Mouse (Mus musculus) heart, adult 18-20 months (tissue): ENCODE data around the gene Crebl2. TPM values are rescaled to one million over a fixed set of nuclear protein-coding genes. Genes with fewer than 3 reads are reported as not detected.

Experiments
- DNase-seq, 2 experiments: peaks; one replicate each; pipeline ENCODE4 v3.0.0; 2021 to 2022; ENCODE audit warnings: mixed read lengths in 1 of 2
- total RNA-seq, 2 experiments: library from RNA; stranded (reverse); gene quantifications; 2 replicates each; pipeline ENCODE4 v1.2.3; 2021

Crebl2 gene
- total RNA-seq, 2 experiments from 2014 or later, result 13.3 to 15.7 TPM

DNA sequence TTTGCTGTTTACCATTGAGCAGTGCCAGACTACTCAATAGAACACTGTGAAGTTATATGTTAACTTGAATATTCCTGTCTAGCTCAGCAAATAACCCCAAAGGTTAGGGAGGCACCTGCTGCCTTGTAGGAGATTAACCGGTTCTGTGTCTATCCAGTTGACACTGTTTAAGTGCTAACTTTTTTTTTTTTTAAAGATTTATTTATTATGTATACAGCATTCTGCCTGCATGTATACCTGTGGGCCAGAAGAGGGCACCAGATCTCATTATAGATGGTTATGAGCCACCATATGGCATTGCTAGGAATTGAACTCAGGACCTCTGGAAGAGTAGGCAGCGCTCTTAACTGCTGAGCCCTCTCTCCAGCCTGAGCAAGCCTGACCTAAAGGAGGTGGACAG is 43.1 kb downstream of the Crebl2 start:
- DNase-seq, result no peak

DNA sequence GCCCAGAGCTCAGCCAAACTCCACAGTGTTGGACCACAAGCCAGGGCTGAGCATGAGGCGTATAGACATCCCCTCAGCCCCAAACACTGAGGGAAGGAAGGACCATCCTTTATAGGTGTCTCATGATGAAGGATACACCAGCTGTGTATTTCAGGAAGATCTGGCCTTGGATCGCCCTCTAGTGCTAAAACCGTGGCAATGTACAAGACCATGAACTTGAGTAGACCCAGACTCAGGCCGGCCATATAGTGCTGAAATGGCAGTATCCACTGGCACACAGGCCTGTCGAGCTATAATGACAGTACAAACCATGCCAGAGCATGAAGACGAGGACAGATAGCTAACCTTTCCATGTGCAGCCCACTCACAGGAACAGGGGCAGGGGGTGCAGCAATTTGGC is 46.8 kb downstream of the Crebl2 start:
- peak in 1 of 2 experiments; percentile 23 for DNase-seq

DNA sequence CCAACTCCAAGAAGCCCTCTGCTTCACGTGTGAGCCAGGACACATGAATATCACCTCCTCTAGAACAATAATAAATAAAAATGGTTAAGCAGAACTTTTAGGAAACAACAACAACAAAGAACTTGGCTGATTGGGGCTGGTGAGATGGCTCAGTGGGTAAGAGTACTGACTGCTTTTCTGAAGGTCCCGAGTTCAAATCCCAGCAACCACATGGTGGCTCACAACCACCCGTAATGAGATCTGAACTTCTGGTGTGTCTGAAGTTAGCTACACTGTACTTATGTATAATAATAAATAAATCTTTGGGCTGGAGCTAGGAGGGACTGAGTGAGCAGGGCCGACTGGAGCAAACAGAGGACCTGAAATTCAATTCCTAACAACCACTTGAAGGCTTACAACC is 47.3 kb downstream of the Crebl2 start:
- DNase-seq, result no peak

DNA sequence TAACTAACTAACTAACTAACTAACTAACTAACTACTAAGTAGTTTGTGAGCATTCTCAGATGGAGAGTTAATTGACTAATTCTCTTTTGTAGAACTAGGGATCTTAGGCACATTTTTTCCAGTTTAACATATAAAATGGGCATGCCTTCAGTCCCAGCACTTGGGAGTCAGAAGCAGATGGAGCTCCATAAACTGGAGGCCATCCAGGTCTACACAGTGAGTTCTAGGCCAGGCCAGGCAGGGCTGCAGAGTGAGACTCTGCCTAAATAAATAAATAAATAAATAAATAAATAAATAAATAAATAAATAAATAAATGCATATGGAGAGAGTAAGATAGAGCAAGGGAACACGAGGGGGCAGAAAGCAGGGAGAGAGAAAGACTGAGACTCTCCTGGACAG is 47.9 kb downstream of the Crebl2 start:
- no peak for DNase-seq

DNA sequence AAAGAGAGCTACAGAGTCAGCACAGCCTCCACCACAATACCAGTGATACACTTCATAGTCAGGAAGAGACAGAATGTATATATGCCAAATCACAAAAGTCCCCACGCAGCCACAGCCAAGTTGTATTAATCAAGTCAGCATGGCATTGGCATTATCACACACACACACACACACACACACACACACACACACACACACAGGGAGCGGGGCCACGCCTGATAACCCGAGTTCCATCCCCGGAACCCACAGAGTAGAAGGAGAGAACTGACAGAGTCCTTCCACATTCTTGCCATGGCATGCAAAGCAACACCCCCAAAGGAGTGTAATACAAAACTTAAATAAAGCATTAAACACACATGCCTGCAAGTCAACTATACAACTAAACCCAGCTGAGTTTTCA is 49.6 kb downstream of the Crebl2 start:
- DNase-seq, result no peak

DNA sequence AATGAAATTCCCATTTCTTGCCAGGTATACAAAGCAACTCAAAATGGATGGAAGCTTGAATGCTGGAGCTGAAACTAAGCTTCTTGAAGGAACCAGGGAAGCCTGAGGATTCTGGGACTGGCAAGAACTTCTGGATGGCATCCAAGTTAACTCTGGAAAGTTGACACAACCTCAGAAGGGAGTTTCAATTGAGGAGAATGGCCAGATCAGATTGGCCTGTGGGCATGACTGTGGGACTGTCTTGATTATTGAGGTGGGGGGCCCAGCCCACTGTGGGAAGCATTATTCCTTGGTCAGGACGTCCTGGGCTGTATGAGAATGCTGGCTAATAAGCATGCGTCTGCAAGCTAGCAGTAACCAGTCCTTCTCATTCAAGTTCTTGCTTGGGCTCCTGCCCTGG is 50.1 kb downstream of the Crebl2 start:
- no peak for DNase-seq

DNA sequence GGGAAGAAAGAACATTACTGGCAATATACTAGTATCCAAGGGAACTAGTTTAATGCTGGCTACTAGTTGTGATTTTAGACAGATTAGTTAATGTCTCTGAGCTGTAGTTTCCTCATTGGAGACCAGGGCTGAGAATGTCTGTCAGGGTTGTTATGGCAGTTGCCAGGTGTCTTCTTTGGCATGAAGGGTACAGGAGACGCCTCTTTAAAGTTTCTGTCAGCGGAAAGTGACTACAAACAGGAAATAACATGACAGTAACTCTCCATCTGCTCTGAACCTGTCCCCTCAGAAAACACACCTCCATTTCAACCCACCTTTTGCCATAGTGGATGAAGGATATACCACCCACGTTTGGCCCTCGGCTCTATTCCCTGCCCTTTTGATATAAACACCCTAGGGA is 53.7 kb downstream of the Crebl2 start:
- no peak for DNase-seq

DNA sequence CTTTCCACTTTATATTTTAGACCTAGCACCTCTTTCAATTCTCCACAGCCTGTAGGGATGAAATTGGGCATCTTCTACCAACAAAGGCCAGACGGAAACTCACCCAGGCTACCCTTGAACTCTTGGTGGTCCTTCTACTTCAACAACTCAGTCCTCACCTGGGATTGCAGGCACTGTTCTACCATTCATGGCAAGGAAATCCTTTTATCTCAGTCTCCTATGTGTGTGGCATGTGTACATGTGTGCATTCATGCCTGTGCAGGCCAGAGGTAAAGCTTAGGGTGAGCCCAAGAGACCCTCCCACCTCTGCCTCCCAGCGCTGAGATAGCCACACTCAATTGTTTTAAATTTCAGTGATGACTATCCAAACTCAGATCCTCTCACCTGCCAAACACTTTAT is 55.6 kb downstream of the Crebl2 start:
- DNase-seq, result no peak

DNA sequence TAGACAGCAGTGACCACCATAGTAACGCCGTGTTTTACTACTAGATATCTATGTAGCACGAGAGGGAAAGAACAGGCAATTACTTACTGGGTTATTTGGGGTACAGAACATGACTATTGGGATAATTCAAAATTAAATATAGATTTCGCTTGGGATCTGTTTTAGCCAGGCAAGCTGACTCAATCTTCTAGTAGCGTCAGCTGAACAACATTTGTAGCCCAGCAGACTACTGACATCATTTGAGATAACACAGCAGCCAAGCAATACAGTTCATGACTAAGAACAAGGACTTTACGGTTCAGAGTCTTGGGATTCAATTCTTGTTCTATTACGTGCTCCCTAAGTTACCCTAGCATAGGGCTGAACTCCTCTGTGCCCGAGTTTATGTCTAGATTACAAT is 56.5 kb downstream of the Crebl2 start:
- DNase-seq, result no peak

DNA sequence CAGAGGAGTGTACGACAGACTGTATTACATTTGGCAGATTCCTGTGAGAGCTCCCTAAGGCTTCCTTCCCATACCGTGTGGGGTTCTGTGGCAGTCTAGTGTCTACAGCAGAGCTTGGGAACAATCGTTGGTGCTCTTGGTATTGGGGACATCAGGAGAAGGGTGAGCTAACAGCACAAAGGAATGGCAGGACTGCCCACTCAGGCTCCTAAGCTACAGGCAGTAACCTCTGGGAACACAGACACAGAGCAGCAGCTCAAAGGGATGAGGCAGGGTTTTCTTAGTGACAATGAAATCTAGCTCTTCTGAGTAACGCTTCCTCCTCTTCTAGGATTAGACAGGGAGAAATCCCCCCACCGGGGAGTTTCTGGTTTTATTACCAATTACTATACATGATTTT is 57.1 kb downstream of the Crebl2 start:
- DNase-seq, result no peak

DNA sequence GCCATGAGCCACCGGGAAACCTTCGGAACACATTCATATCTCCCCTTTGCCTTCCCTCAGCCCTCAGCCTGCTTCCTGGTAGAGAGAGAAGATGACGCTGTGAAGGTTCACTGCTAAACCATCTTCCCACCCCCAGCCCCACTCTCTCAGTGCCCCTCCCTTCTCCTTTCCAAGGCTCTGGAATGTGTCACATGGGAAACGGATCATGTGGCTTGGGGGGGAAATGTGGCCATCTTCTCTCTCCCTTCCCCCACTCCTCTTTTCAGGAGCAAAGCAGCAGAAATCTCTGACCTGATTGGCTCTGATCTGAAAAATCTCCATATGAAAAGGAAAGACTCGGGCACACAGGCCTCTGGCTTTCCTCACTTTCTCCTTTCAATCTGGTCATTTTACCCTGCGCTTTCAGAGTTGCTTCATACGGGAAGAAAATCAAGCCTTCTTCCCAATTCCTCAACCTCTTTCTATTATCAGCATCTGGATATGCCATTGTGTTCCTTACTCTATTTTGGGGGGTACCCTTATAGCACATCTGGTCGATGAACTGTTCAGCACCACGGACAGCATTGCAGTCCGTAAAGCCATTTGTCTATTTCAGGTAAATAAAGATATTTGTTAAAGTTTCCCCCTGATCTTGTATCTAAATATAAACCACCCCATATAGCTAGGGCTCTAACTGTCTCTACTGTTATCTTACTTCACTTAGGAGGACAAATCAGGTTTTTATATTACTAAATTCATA is 57.9 kb downstream of the Crebl2 start:
- DNase-seq, result no peak

DNA sequence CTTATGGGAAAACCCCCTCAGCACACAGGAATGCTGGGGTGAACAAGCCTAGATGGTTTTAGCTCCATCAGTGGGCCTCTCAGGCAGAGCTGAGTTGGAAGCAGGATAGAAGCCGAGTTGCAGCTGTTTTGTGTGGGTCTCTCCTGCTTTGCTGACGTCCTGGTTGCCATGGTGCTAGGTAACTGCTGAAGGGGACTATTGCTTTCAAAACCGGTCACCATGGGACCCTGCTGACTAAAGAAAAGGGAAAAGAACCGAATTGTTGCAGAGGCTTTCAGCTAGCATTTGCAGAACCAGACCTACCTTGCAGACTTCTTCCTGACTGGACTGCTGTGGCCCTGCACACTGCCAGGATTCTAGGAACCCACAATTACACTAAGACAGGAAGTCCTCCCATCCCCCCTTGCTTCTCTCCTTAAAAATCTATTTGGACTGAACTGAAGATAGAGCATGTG is 58.6 kb downstream of the Crebl2 start:
- no peak for DNase-seq

DNA sequence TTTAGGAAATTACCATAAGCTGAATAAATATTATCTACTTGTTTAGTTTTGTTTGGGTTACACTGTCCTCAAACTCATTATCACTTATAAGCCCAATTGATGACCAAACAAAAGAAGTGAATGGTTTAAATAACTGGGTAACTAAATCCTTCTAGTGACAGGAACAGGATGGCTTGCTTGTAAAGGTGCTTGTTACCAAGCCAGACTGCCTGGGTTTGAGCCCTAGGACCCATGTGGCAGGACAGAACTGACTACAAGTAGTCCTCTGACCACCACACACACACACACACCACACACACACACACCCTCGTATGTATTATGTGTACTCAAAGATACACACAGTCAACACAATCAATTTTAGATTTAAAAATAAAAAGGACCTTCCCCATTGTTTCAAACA is 59.8 kb downstream of the Crebl2 start:
- no peak for DNase-seq

DNA sequence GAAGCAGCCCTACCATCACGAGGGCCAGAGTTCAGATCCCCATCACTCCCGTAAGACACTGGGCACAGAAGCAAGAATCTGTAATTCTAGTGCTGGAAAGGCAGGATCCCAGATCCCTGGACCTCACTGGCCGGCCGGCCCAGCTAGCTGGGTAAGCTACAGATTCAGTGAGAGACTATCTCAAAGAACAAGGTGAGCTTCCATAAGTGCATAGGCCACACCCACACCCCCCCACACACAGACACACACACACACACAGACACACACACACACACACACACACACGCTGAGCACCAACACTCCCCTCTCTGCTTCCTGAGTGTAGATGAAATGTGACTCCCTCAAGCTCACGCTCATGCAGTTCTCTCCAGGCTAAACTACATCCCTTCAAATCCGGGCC is 60.5 kb downstream of the Crebl2 start:
- DNase-seq, result no peak

DNA sequence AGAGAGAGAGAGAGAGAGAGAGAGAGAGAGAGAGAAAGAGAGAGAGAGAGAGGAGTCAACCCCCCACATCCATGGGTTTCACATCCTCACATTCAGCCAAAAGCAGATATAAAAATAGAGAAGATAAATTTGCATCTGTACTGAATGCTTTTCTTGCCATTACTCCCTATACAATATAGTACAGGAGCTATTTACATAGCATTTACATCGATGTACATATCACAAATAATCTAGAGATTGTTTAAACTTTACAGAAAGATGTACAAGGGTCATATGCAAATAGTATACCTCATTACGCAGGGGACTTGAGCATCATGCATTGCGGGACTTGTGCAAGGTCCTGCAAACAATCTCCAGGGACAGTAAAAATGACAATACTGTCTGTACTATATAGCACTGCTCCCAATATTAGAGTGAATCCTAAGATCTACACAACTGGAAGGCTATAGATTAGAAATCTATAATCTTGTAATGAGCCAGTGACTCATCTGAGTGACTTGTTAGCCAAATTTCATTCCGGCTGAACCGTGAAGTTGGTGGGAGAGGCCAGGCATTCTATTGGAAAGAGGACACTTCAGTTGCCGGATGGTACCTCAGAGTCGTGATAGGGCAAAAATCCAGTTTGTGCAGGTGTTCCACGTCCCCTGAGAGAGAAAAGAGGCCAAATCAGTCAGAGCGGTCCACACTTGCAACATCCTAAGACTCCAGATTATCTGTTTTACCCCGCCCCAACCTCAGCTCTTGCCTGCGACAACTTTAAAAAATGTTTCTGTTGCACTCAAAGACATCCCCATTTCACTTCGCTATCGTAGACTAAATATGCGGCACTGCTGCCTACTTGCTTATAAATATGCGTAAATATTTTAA is 66.8 kb downstream of the Crebl2 start:
- DNase-seq, result peak in 1 of 2 experiments; percentile 38

DNA sequence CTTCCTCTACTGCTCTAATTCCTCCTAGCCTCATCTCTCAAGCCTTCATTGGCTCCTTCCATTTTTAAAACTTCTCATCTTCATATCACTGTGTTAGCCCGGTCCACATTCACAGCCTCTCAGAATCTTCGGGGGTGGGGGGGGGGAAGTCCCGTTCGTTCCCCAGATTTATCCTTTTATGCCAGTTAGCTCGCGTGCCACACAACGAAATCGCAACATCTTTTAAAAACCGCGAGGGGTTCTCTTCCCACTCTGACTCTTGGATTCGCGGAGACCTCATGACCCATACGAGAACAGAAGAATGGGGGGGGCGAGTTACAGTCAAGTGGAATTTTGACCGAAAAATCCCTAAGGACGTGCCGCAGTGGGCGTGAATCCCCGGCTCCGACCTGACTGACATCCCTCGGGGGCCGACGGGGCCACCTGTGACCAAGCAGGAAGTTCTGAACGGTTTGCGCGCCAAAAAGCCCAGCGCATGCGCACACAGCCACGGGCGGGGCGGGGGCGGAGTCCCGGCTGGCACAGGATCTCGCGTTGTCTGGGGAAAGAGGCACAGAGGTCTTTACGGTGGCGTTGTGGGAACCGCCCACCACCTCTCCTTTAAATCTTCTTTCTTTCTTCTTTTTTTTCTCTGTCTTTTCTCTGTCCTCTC is 67.6 kb downstream of the Crebl2 start:
- DNase-seq, result peak; percentile 97 to 99

DNA sequence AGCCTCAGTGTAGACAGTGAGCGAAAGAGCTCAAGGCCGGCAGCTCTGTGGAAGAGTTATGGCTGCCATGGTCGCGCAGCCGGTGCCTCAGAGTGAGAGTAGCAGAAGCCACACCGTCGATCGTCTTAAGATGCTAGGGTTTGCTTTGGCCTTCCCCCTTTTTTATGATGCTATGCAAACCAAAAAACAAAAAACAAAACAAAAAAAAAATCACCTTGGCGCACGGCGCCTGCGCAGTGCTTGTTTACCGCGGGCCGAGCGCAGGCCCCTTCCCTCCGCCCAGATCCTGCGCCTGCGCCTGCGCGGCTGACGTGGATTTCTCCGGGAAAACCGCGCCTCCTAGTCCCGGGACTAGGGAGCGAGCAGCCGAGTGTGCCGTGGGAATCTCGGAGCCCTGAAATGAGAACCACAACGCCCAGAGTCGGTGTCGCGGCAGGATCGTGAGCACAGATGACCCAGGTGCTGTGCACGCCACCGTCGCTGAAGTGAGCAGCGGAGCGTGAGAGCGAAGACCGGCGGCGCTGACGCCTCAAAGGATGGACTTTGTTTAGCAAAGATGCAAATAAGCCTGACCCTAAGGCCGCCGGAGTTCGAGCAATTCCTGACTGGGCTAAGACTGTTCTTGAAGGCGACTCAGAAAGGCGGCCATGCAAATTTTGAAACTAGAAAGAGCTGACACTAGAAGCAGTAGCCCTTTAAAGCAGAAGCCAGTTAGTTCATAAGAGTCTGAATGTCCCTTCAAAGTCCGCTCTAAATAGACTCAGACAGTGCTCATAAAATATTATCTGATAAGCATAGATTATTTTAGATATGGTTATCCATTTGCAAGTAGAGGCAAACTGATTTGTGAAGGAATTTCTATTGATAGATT is 68.4 kb downstream of the Crebl2 start, which contains the start of gene Gpr19:
Gene Gpr19, minus strand, starts transcription at position 484 of the 871 bp plus-strand sequence.
- peak; percentile 95 for DNase-seq

DNA sequence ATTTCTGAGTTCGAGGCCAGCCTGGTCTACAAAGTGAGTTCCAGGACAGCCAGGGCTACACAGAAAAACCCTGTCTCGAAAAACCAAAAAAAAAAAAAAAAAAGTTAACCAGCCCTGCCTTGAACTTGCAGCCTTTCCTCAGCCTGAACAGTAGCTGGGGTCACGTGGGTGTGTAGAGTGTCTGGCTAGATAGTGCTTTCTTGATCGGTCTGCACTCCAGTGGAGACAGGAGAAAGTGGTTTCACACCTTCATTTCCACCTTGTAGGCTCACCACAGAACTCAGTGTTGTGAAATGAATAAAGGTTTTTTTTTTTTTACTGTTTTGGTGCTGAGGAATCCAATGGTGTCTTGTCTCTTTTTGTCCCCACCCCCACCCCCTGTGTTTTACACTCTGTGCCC is 73.4 kb downstream of the Crebl2 start:
- no peak for DNase-seq

DNA sequence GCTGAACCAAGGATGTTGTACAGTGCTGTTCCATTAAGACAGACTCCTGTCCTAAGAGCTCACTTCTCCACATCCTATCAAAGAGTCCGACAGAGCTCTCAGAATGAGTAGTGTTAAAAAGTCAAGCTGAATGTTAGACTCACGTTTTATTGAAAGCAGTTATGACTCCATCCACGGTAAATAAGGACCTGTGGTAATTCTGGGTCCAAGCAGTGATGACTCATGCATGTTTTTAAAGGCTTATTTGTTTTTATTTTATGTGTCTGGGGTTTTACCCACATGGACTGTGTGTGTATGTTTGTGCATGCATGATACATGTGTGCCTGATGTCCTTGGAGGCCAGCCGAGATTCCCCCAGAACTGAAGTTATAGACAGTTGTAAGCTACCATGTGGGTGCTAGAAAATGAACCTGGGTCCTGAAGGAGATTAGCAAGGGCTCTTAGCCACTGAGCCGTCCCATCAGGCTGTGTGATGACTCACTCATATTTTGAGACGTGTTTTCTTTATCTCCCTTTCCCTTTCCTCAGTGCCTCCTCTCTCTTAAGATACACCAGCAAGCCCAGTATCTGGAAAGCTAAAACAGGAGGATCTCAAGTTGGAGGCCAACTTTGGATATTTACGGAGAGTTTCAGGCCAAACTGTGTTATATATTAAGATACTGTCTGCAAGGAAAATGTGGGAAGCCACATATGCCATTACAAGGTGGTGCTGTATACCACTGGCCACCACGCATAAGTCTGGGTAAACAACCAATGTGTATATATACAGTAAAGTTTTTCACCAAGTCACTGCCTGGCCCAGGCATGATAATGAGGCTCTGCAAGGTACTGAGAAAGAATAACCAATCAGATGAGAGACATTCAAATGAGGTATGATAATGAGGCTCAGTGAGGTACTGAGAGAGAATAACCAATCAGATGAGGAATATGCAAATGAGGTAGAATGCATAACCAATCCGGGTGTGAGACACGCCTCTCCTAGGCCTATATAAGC is 74.2 kb downstream of the Crebl2 start:
- DNase-seq, result no peak

DNA sequence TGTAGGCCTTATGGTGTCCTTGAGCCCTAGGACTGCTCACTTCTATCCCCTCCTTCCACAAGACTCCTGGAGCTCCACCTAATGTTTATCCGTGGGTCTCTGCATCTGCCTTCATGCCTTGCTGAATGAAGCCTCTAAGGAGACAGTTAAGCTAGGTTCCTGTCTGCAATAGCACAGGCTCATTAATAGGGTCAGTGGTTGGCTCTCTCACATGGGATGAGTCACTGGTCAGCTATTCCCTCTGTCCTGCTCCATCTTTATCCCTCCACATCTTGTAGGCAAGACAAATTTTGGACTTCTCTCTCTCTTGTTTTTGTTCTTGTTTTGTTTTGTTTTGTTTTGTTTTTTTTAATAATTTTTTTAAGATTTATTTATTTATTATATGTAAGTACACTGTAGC is 75.9 kb downstream of the Crebl2 start:
- DNase-seq, result no peak
